Mouse (Mus musculus) ovary, postnatal 10 days (tissue): ENCODE data around the gene Diexf.

ENCODE experiments used
- DNase-seq: peaks from one replicate; pipeline ENCODE4 v3.0.0; 2022; ENCODE audit warnings: low spot score

Diexf gene

DNA sequence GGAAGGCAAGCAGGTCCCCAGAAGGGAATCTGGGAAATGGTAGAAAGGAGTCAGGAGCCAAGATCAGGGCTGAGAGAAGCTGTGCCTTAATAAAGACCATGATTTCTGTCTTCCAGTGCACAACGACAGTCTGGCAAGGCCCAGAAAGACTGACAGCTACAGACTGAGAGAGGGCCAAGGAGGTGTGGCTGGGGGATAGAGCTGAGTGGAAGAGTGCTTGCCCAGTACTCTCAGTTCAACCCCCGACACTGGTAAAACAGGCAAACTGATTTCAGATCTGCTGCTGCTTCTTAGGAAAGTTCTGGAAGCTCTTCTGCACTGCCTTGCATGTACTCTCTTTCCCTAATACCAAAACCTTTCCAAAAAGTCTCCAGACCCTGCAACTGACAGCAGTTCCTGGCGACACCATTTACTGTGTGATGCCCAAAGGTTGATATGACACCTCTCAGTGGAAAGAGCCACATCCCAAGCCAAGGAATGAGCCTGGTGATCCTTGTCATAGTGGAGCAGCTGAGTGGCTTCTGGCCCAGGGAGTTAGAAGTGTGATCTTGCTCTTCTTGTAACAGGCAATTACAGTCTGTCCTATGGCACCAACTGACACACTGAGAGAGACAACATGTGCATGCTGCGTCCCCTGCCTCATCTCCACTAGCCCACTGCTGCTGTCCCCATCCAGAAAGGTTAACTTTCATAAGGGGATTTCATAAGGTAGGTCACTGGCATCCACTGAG is 43.8 kb downstream of the Diexf start:
- DNase-seq: no peak

GRCm38 (mm10) chr1:193085541-193086020 is 44.5 kb downstream of the Diexf start:
- DNase-seq: no peak

DNA sequence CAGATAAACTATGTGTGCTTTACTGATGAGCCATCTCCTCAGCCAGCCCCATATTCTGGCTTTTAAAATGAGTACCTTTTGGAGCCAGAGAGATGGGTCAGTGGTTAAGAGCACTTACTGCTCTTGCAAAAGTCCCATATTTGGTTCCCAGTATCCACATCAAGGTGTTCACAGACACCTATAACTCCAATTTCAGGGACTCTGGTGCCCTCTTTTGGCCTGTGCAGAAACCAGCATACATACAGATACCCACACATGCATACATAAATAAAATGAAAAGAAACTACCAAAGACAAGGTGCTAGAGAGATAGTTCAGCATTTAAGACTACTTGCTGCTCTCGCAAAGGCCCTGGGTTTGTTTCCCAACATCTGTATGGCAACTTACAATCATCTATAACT is 46.1 kb downstream of the Diexf start:
- DNase-seq: no peak

DNA sequence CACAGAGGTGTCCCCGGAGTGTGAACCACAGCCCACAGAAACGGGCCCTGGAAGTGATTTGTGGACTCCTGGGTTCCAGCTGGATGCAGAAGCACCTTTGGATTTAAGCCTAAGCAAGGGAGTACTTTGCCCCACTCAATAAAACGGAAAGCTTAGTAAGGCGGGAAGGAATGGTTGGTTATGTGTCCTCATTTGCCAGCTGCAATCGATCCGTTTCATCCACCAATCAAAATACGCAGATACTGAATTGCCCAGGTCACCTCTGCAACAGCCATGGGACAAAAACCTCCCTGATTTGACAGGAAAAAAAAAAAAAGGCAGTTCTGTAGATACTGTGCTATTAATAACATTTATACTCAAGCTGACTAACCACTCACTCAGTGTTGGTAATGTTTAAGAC is 47.0 kb downstream of the Diexf start:
- DNase-seq: no peak

DNA sequence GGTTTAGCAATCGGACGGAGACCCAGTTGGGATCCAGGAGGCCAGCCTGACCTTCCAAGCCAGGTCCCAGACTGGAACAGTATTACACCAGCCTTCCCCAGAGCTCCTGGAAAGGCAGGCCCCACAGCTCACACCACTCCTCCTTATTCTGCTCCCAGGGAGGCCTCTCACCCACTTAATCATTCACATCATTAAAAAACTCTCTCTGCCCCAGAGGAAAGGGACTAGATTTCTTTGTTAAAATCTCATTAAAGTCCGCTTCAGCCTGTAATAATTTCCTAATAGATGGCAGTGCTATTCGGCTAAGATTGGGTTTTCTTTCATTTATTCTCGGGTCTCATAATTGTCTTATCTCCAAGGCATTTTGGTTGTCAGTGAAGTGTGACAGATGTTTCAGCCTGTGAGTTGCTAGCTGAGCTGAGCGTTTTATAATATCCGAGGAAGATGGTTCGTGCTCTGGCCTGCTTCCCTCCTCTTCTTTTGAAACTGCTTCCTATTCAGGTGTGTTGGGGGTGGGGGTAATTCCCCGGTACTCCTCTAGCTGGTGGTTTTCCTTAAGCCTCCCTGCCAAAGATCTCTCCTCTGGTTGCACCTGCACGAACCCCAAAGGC is 47.7 kb downstream of the Diexf start:
- no peak for DNase-seq

DNA sequence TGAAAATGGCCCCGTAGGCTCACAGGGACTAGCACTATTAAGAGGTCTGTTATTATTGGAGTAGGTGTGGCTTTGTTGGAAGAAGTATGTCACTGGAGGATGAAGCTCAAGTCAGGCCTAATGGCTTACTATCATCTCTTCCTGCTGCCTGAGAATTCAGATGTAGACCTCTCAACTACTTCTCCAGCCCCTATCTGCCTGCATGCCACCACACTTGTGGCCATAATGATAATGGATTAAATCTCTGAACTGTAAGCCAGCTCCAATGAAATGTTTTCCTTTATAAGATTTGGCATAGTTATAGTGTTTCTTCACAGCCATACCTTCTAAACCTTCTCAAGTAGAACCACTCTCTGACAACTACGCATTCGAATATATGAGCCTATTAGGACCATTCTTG is 67.5 kb downstream of the Diexf start:
- no peak for DNase-seq

GRCm38 (mm10) chr1:193060167-193060566 is 69.9 kb downstream of the Diexf start:
- DNase-seq: no peak

DNA sequence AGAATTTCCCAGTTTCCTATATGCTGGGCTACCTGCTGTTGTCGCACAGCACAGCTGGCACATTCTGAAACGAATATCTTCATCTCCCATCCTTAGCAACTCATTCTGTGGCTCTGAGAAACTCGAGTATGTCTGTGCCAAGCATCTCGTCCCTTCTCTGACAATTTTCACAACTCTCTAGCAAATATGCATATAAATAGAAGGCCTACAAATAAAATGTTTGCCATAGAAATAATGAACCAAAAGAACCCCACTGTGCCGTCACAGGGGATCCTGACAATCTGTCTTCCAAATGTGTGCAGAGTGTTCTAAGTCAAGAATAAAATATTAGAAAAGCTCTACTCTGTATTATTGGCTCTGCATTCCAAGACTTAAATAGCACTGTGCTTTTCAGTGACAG is 70.5 kb downstream of the Diexf start:
- DNase-seq: no peak

GRCm38 (mm10) chr1:193054401-193054800 is 75.7 kb downstream of the Diexf start:
- no peak for DNase-seq

- no peak for DNase-seq
These were observed 77.0 kb downstream of the Diexf start for GRCm38 (mm10) chr1:193053065-193053464.

DNA sequence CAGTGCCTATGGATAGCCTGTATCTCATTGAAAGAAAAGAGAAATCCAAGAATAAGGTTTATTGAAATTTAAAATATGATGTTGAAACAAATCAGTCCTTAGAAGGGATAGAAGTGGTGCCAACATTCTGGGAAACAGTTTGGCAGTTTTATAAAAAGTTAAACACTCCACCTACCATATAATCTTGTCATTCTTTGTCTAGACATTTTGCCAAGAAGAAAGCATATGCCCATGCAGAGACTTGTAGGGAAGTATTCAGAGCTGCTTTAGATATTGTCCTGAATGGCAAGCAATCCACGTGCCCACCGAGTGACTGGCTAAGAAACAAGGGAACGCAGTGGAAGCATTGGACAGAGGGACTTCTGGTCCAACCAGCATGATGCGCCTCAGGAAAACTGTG is 82.5 kb downstream of the Diexf start:
- DNase-seq: no peak

- DNase-seq: no peak
These were observed 87.2 kb downstream of the Diexf start for GRCm38 (mm10) chr1:193042760-193043295.
